Mouse (Mus musculus) lung, adult 2 months (tissue): ENCODE results near the gene Cabp4. TPM values are rescaled to one million over a fixed set of nuclear protein-coding genes. Genes with fewer than 3 reads are reported as not detected.

ENCODE experiments used
- DNase-seq: peaks from one replicate; pipeline ENCODE4 v3.0.0; 2022
- H3K4me1 ChIP-seq: fragments of 200-500 bp; 2 replicates; pipeline ENCODE4 v1.6.1; 2011; ENCODE audit warnings: low read length; ENCODE audit not compliant: control insufficient read depth, insufficient read depth
- H3K4me3 ChIP-seq: fragments of 200-500 bp; replicated peaks from 2 replicates; pipeline ENCODE3; 2011; ENCODE audit warnings: low read depth, mild to moderate bottlenecking, control low read depth, low read length; ENCODE audit errors: extremely low read depth
- CTCF ChIP-seq: fragments of 200-500 bp; IDR thresholded peaks from 2 replicates; pipeline ENCODE4 v1.5.1; 2011; ENCODE audit warnings: mild to moderate bottlenecking, low read length, control low read depth; ENCODE audit not compliant: insufficient read depth
- POLR2A ChIP-seq: fragments of 200-500 bp; IDR thresholded peaks from 2 replicates; pipeline ENCODE4 v1.6.1; 2011; ENCODE audit warnings: low read depth, mild to moderate bottlenecking, control low read depth, low read length, borderline replicate concordance; ENCODE audit errors: extremely low read depth
- WGBS: fragments of 180-500 bp; shearing (Covaris S2); methylation state at CpG from one replicate; pipeline ENCODE4 v1.1.7; 2018; 5-methylcytosine and 5-hydroxymethylcytosine counted together
- polyA plus RNA-seq: library from polyadenylated mRNA; depleted of rRNA; stranded (reverse); fragments of >200 nt; gene quantifications from 2 replicates; pipeline ENCODE4 v1.2.3, GENCODE M21; 2012

Cabp4 gene
- polyA plus RNA-seq, 1 experiment: not detected

DNA sequence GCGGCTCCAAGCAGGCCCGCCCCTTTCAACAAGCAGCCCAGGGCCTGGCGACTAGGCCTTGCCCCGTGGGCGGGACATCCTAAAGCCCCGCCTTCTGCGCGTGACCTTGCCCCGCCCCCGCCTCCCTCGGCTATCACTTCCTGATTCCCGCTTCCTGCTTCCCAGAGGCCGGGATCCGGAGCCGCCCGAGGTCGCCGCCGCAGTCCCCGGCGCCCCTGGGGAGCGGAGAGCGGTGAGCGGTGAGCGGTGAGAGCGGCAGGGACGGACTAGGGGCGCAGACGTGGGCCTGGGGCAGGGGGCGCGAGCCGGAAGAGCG, 4.6 kb upstream of the Cabp4 start, which contains the start of gene Coro1b:
Gene Coro1b, plus strand, starts transcription at position 129 of the 316 bp plus-strand sequence.
- peak; percentile 99 for DNase-seq
- no peak for TF ChIP-seq CTCF
- peak; percentile 84 for TF ChIP-seq POLR2A
- Histone ChIP-seq H3K4me3 (peak within 1 kb of the TSS; percentile 76), H3K4me1 (peaks cover 10% of the 10 kb centered on the region)
- WGBS: under 1% methylated on average over 31 of the region's 33 CpGs

- DNase-seq: no peak
- H3K4me3 ChIP-seq: no peak overlapping the region
- TF ChIP-seq CTCF: no peak
- TF ChIP-seq POLR2A: no peak
- peaks cover 10% of the 10 kb centered on the region for H3K4me1 ChIP-seq
- 41% methylated on average over 9 of the region's 9 CpGs for WGBS
These were observed 4.1 kb upstream of the Cabp4 start for GRCm38 (mm10) chr19:4147782-4148490.

DNA sequence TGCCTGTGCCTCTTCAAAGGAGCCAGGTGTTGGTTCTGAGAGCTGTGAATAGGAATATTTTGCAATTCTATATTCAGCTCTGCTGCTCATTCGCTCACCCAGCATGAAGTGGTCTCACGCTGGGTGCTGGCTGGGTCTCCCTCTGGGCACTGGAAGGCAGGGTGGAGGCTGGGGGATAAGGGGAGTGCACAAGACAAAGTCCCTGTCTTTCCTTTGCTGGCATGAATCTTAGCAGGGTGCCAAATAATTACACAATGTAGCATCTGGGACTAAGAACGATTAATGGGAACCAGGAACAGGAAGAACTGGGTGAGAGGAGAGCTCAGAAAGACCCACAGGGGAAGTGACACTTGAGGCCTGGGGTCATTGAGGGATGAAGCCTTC, 3.2 kb upstream of the Cabp4 start:
- TF ChIP-seq CTCF (no peak), POLR2A (no peak)
- Histone ChIP-seq H3K4me1 (peaks cover 10% of the 10 kb centered on the region), H3K4me3 (no peak overlapping the region)
- 48% methylated on average over 3 of the region's 3 CpGs for WGBS
- DNase-seq: no peak

GRCm38 (mm10) chr19:4146366-4147021, 2.7 kb upstream of the Cabp4 start:
- no peak for TF ChIP-seq CTCF
- TF ChIP-seq POLR2A: no peak
- Histone ChIP-seq H3K4me1 (peaks cover 10% of the 10 kb centered on the region), H3K4me3 (no peak overlapping the region)
- DNase-seq: no peak
- WGBS: 69% methylated on average over 12 of the region's 12 CpGs

GRCm38 (mm10) chr19:4145936-4146335, 2.1 kb upstream of the Cabp4 start:
- 91% methylated on average over 5 of the region's 5 CpGs for WGBS

GRCm38 (mm10) chr19:4144550-4145498, 991 bp upstream of the Cabp4 start:
- Histone ChIP-seq H3K4me1 (peaks cover 9% of the 10 kb centered on the region), H3K4me3 (no peak overlapping the region)
- no peak for DNase-seq
- no peak for TF ChIP-seq CTCF
- no peak for TF ChIP-seq POLR2A
- WGBS: 60% methylated on average over 16 of the region's 16 CpGs

More at GRCm38 (mm10) chr19:4145936-4146335, 2.1 kb upstream of the Cabp4 start:
- H3K4me1 ChIP-seq: peaks cover 10% of the 10 kb centered on the region
- TF ChIP-seq CTCF (no peak), POLR2A (no peak)
- no peak overlapping the region for H3K4me3 ChIP-seq
- no peak for DNase-seq

DNA sequence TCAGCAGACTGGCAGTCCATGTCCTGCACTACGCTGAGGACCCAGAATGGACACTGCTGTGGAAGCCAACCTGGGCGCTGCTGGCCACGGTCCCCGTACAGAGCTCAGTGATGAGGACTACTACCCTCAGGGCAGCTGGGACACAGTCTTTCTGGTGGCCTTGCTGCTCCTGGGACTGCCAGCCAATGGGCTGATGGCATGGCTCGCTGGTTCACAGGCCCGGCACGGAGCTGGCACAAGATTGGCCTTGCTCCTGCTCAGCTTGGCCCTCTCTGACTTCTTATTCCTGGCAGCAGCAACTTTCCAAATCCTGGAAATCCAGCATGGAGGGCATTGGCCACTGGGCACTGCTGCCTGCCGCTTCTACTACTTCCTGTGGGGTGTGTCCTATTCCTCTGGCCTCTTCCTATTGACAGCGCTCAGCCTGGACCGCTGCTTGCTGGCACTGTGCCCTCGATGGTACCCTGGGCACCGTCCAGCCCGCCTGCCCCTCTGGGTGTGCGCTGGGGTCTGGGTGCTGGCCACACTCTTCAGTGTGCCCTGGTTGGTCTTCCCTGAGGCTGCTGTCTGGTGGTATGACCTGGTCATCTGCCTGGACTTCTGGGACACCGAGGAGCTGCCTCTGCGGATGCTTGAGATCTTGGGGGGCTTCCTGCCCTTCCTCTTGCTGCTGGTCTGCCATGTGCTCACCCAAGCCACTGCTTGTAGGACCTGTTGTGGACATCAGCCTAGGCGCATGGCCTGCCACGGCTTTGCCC, 1.2 kb downstream of the Cabp4 start:
- no peak for TF ChIP-seq CTCF
- Histone ChIP-seq H3K4me1 (no peaks in the 10 kb centered on the region; the same call in 1 of the 2 replicates), H3K4me3 (no peak overlapping the region)
- DNase-seq: no peak
- 73% methylated on average over 18 of the region's 18 CpGs for WGBS

- 71% methylated on average over 6 of the region's 6 CpGs for WGBS
These were observed 3.7 kb downstream of the Cabp4 start for GRCm38 (mm10) chr19:4140147-4140546.

GRCm38 (mm10) chr19:4139446-4139845, 4.4 kb downstream of the Cabp4 start, which contains the start of gene Gpr152:
TSS of gene Gpr152 (plus strand) at chr19:4139787.
- Histone ChIP-seq H3K4me3 (no peak within 1 kb of the TSS), H3K4me1 (no peaks in the 10 kb centered on the region)
- DNase-seq: no peak
- TF ChIP-seq CTCF (no peak), POLR2A (no peak)
- 88% methylated on average over 2 of the region's 2 CpGs for WGBS

More at GRCm38 (mm10) chr19:4140147-4140546, 3.7 kb downstream of the Cabp4 start:
- no peak overlapping the region for H3K4me3 ChIP-seq
- H3K4me1 ChIP-seq: no peaks in the 10 kb centered on the region
- no peak for DNase-seq
- TF ChIP-seq POLR2A (no peak), CTCF (no peak)
